Mouse (Mus musculus): ENCODE measurements around the gene Atp5g1.

DNA sequence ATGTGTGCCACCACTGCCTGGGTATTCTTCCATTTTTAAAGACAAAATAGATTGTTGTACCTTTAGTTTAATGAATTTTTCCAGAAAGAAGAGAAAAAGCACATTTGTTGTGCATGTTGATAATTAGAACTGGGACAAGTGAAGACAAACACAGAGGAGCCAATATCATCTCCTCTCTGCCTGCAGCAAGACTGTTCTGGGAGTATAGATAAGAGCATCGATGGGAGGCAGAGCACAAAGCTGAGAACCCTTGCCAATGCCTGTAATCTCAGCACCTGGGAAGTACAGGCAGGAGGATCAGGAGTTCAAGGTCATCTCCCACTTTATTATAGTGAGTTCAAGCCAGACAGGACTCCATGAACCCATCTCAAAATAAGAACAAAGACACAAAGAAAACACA lies 36.9 kb downstream of the Atp5g1 start:
- TF ChIP-seq CTCF (IDR thresholded peaks at IDR 0.05; ENCODE audit: low read depth, low read length) = no peak
- no peak for TF ChIP-seq POLR2A (IDR thresholded peaks at IDR 0.05; ENCODE audit: borderline replicate concordance, low read depth, low read length)
